Mouse (Mus musculus): ENCODE data around the gene Kit. TPM values are rescaled to one million over a fixed set of nuclear protein-coding genes. Genes with fewer than 3 reads are reported as not detected.
A peak's percentile ranks its signal among the peaks of the same experiment; 100 is the strongest.

The Kit gene
- polyA plus RNA-seq, 1 experiment from 2014 or later, result 47.0 TPM

DNA sequence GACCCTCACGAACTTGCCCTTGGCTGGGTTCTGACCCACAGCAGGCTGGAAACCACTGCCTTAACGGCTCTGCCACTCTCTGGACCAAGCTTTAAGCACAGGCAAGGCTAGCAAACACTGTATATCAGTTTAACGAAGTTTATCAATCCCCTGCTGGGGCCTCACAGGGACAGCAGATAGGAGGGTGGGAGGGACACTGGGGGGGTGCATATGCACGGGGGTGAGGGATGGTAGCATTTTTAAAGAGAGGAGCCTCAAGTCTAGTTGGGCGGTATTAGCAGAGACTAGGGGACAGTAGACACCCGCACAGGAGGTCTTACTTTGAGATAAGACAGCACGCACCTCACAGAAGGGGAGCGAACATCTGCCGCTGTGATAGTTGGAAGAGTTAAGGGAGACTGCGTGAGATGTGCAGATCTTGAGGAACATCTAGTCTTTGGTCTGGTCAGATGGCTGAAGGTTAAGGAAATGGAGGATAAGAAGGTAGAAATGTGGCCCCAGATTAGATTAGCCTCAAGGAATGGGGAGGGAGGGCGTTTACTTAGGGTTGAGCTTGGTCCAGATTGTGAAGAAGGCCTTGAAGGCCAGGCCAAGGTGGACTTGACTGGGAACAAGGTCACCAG is 5.0 kb downstream of the Kit start:
- no peaks in the 10 kb centered on the region for H3K9me3 ChIP-seq (replicated peaks; ENCODE audit: control insufficient read depth, low read length)
- 66% methylated on average over 11 of the region's 11 CpGs for WGBS
- ATAC-seq (ENCODE audit: insufficient read depth, low FRiP score), result no peak

DNA sequence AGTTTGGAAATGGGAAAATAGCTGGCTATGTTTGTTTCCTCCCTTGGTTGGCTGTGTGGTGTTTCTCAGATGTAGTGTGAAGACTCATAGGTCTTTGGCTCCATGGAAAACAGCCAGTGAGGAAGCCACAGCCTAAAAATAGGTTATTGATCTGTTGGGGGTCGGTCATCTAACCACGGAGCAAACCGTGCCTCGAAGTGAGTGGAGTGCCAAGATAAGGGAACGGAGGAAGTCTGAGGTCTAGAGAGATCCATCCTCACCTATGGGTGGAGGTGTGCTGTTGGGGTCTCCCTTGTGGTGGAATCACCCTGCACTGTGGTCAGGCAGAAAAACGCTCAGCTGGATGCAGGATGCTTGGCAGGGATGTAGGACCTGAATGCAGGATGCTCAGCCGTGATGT is 7.2 kb downstream of the Kit start:
- no peak for ATAC-seq (ENCODE audit: insufficient read depth, low FRiP score)
- no peaks in the 10 kb centered on the region for H3K36me3 ChIP-seq (ENCODE audit: control insufficient read depth, insufficient read depth, low read length)
- no peak overlapping the region for H3K4me2 ChIP-seq (ENCODE audit: low read depth, low read length)
- H3K9me3 ChIP-seq (replicated peaks; ENCODE audit: control insufficient read depth, low read length), result no peaks in the 10 kb centered on the region
- WGBS, result 68% methylated on average over 7 of the region's 7 CpGs
- peaks cover 15% of the 10 kb centered on the region; the same call in 1 of the 2 replicates for H3K4me1 ChIP-seq (ENCODE audit: control insufficient read depth, insufficient read depth, low read length)
- no peak overlapping the region for H3K27ac ChIP-seq (ENCODE audit: low read length)
- no peaks in the 10 kb centered on the region for H3K27me3 ChIP-seq (ENCODE audit: control insufficient read depth, insufficient read depth, low read length)
- no peak overlapping the region for H3K4me3 ChIP-seq (replicated peaks; ENCODE audit: low read length)
- H3K9ac ChIP-seq (ENCODE audit: low read length), result no peak overlapping the region

More for the DNA sequence above, 5.0 kb downstream of the Kit start:
- Histone ChIP-seq H3K27me3 (ENCODE audit: control insufficient read depth, insufficient read depth, low read length) (no peaks in the 10 kb centered on the region), H3K4me1 (ENCODE audit: control insufficient read depth, insufficient read depth, low read length) (peaks cover 15% of the 10 kb centered on the region; the same call in 1 of the 2 replicates), H3K4me3 (replicated peaks; ENCODE audit: low read length) (no peak overlapping the region), H3K36me3 (ENCODE audit: control insufficient read depth, insufficient read depth, low read length) (no peaks in the 10 kb centered on the region), H3K27ac (ENCODE audit: low read length) (no peak overlapping the region), H3K4me2 (ENCODE audit: low read depth, low read length) (peak overlapping the region; percentile 8; the same call in 1 of the 2 replicates), H3K9ac (ENCODE audit: low read length) (no peak overlapping the region)

DNA sequence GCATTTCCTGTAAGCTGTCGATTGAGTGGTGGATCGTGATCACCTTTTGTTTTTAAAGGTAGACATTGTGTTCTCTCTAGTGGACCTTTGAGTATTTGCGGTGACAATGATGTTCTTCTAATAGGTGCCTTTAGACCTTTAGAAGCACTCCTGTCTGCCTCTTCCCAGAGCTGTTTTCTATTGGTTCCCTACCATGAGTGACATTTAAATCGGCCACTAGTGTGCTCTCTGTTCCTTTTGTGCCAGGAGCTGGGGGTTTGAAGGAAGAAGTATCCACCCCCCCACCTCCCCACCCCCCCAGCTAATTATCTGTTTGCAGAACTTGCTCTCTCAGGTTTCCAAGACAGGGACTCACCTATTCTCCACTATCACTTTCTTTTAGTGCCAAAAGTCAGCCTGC is 13.1 kb downstream of the Kit start:
- 85% methylated on average over 4 of the region's 4 CpGs for WGBS
- ATAC-seq (ENCODE audit: insufficient read depth, low FRiP score), result no peak

DNA sequence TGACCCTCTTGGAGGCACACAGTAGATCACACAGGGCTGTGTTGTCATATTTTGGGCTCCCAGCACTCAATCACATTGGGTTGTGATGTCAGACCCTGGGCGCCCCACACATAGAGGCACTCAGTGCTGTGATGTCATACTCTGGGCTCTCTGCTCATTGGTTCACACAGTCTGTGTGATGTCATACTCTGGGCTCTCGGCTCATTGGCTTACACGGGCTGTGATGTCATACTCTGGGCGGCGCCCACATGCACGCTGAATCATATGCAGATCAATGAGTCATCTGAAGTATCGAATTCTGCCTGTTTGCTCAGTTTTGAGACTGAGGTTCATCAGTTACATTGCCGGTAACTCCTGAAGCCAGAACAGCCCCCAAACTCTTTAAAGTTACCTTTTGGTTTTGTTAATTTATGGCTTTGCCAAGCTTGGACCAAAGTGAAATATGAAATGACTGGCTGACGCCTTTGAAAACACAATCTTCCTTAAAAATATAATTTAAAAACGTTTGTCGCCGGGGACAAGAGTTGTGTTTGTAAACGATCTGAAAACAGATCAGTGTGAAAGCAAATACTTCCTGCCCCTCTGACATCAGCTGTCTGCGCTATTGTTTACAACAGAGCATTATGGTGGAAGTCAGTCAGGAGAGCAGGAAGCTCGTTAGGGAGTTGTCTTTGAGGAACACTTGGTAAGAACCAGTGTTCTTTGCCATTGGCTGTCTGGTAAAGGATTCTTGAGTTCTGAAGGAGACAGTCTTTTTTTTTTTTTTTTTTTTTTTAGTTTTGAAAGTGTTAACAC is 15.0 kb downstream of the Kit start:
- peak; percentile 33; the same call in 1 of the 2 replicates for ATAC-seq (ENCODE audit: insufficient read depth, low FRiP score)
- no peaks in the 10 kb centered on the region for H3K27me3 ChIP-seq (ENCODE audit: control insufficient read depth, insufficient read depth, low read length)
- WGBS, result 68% methylated on average over 15 of the region's 15 CpGs
- H3K9ac ChIP-seq (ENCODE audit: low read length), result no peak overlapping the region
- H3K36me3 ChIP-seq (ENCODE audit: control insufficient read depth, insufficient read depth, low read length), result no peaks in the 10 kb centered on the region
- no peak overlapping the region for H3K4me2 ChIP-seq (ENCODE audit: low read depth, low read length)
- no peaks in the 10 kb centered on the region for H3K9me3 ChIP-seq (replicated peaks; ENCODE audit: control insufficient read depth, low read length)
- no peak overlapping the region for H3K4me3 ChIP-seq (replicated peaks; ENCODE audit: low read length)
- no peak overlapping the region for H3K27ac ChIP-seq (ENCODE audit: low read length)
- 0 out of 2 replicates have a peak, but pooled peaks cover 3% of the 10 kb centered on the region for H3K4me1 ChIP-seq (ENCODE audit: control insufficient read depth, insufficient read depth, low read length)

More for the DNA sequence above, 13.1 kb downstream of the Kit start:
- 0 out of 2 replicates have a peak, but pooled peaks cover 3% of the 10 kb centered on the region for H3K4me1 ChIP-seq (ENCODE audit: control insufficient read depth, insufficient read depth, low read length)
- no peak overlapping the region for H3K4me2 ChIP-seq (ENCODE audit: low read depth, low read length)
- H3K27me3 ChIP-seq (ENCODE audit: control insufficient read depth, insufficient read depth, low read length), result no peaks in the 10 kb centered on the region
- no peak overlapping the region for H3K27ac ChIP-seq (ENCODE audit: low read length)
- no peaks in the 10 kb centered on the region for H3K36me3 ChIP-seq (ENCODE audit: control insufficient read depth, insufficient read depth, low read length)
- H3K9me3 ChIP-seq (replicated peaks; ENCODE audit: control insufficient read depth, low read length), result no peaks in the 10 kb centered on the region
- no peak overlapping the region for H3K4me3 ChIP-seq (replicated peaks; ENCODE audit: low read length)
- H3K9ac ChIP-seq (ENCODE audit: low read length), result no peak overlapping the region

DNA sequence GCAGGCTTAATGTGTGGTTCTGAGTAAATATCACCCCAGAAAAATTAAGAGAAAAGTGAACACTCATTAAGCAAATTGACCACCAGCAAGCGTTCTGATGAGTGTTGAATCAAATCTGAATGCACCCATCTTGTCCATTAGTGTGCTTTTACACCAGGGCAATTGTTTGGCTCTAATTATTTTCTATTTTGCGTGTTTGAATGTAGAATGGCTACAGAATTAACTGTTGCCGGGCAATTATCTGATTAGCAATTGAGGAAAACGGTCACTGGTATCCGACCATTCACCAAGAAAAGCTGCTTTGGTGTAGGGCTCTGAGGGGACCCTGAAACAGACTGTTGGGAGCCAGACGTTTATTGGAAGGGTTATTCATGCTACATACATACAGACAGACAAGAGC is 16.2 kb downstream of the Kit start:
- Histone ChIP-seq H3K9ac (ENCODE audit: low read length) (no peak overlapping the region), H3K4me3 (replicated peaks; ENCODE audit: low read length) (no peak overlapping the region), H3K4me2 (ENCODE audit: low read depth, low read length) (no peak overlapping the region), H3K4me1 (ENCODE audit: control insufficient read depth, insufficient read depth, low read length) (0 out of 2 replicates have a peak, but pooled peaks cover 3% of the 10 kb centered on the region), H3K27ac (ENCODE audit: low read length) (no peak overlapping the region), H3K9me3 (replicated peaks; ENCODE audit: control insufficient read depth, low read length) (no peaks in the 10 kb centered on the region), H3K36me3 (ENCODE audit: control insufficient read depth, insufficient read depth, low read length) (no peaks in the 10 kb centered on the region), H3K27me3 (ENCODE audit: control insufficient read depth, insufficient read depth, low read length) (no peaks in the 10 kb centered on the region)
- 69% methylated on average over 6 of the region's 6 CpGs for WGBS
- no peak for ATAC-seq (ENCODE audit: insufficient read depth, low FRiP score)

DNA sequence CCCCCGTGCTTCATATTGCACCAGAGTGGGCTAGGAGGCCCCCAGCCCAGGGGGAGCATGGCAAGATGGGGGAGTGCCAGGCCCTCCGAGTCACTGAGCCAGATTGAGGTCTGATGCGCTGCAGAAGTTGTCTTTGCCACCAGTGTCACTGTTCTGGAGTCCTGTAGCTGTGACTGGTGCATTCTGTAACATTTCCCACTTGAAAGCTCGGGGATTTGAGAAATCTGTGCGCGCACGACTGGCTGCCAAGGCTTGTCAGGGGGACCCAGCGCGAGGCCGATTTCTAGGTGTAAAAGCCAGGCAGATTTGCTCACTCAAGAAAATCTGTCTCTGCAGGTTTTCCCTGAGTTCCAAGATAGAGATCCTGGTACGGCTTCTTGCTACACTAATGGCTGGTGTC is 16.9 kb downstream of the Kit start:
- H3K27ac ChIP-seq (ENCODE audit: low read length), result no peak overlapping the region

DNA sequence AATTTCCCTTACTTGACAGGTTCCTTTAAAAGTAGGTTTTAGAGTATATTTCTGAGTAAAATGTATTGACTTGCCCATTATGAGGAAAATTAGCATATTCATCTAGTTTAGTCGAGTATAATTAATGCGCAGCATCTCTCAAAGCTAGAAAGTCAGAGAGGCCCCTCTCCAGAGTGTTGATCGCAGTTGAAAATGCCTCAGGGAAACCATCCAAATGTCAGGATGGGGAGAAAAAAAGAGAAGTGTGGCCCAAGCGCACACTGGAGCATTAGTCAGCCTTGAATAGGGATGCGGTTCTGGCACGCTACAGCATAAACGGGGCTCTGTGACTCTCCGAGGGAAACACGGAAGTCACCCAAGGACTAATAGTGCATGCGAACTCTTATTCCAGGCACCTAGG is 20.6 kb downstream of the Kit start:
- H3K4me1 ChIP-seq (ENCODE audit: control insufficient read depth, insufficient read depth, low read length), result 0 out of 2 replicates have a peak, but pooled peaks cover 3% of the 10 kb centered on the region
- 89% methylated on average over 10 of the region's 10 CpGs for whole genome bisulfite sequencing
- no peak overlapping the region for H3K27ac ChIP-seq (ENCODE audit: low read length)
- no peaks in the 10 kb centered on the region for H3K9me3 ChIP-seq (replicated peaks; ENCODE audit: control insufficient read depth, low read length)
- no peak for ATAC-seq (ENCODE audit: insufficient read depth, low FRiP score)
- no peak overlapping the region for H3K4me3 ChIP-seq (replicated peaks; ENCODE audit: low read length)
- H3K4me2 ChIP-seq (ENCODE audit: low read depth, low read length), result no peak overlapping the region
- H3K36me3 ChIP-seq (ENCODE audit: control insufficient read depth, insufficient read depth, low read length), result no peaks in the 10 kb centered on the region
- H3K27me3 ChIP-seq (ENCODE audit: control insufficient read depth, insufficient read depth, low read length), result no peaks in the 10 kb centered on the region
- H3K9ac ChIP-seq (ENCODE audit: low read length), result no peak overlapping the region

More for the DNA sequence above, 16.9 kb downstream of the Kit start:
- Histone ChIP-seq H3K27me3 (ENCODE audit: control insufficient read depth, insufficient read depth, low read length) (no peaks in the 10 kb centered on the region), H3K36me3 (ENCODE audit: control insufficient read depth, insufficient read depth, low read length) (no peaks in the 10 kb centered on the region), H3K9me3 (replicated peaks; ENCODE audit: control insufficient read depth, low read length) (no peaks in the 10 kb centered on the region), H3K4me2 (ENCODE audit: low read depth, low read length) (no peak overlapping the region), H3K4me3 (replicated peaks; ENCODE audit: low read length) (no peak overlapping the region), H3K4me1 (ENCODE audit: control insufficient read depth, insufficient read depth, low read length) (0 out of 2 replicates have a peak, but pooled peaks cover 3% of the 10 kb centered on the region), H3K9ac (ENCODE audit: low read length) (no peak overlapping the region)
- no peak for ATAC-seq (ENCODE audit: insufficient read depth, low FRiP score)
- WGBS, result 78% methylated on average over 11 of the region's 11 CpGs

DNA sequence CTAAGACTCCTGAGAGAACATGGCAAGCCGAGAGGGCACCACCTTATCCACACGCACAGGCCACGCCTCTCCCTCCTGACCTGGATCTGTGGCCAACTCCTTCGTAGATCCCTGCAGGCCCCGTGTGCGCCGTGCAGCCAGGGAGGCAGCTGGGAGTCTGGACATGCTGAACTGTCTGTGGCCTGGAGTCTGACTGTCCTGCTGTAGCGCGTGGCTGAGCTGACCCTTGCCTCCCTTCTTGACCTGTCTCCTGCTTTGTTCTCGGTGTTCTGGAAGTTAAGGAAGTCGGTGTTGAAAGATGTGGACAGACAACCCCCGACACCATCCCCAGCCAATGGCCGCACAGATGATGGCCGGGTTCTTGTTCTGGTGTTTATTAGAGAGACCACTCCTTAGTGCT is 21.5 kb downstream of the Kit start:
- H3K4me3 ChIP-seq (replicated peaks; ENCODE audit: low read length), result no peak overlapping the region
- no peak overlapping the region; the same call in 1 of the 2 replicates for H3K27ac ChIP-seq (ENCODE audit: low read length)
- H3K36me3 ChIP-seq (ENCODE audit: control insufficient read depth, insufficient read depth, low read length), result no peaks in the 10 kb centered on the region
- H3K4me1 ChIP-seq (ENCODE audit: control insufficient read depth, insufficient read depth, low read length), result 0 out of 2 replicates have a peak, but pooled peaks cover 3% of the 10 kb centered on the region
- no peaks in the 10 kb centered on the region for H3K9me3 ChIP-seq (replicated peaks; ENCODE audit: control insufficient read depth, low read length)
- H3K9ac ChIP-seq (ENCODE audit: low read length), result peak overlapping the region; percentile 43; the same call in 1 of the 2 replicates
- peak overlapping the region; percentile 28; the same call in 1 of the 2 replicates for H3K4me2 ChIP-seq (ENCODE audit: low read depth, low read length)
- WGBS, result 29% methylated on average over 14 of the region's 14 CpGs
- ATAC-seq (ENCODE audit: insufficient read depth, low FRiP score), result peak; percentile 52; the same call in 1 of the 2 replicates
- H3K27me3 ChIP-seq (ENCODE audit: control insufficient read depth, insufficient read depth, low read length), result no peaks in the 10 kb centered on the region

DNA sequence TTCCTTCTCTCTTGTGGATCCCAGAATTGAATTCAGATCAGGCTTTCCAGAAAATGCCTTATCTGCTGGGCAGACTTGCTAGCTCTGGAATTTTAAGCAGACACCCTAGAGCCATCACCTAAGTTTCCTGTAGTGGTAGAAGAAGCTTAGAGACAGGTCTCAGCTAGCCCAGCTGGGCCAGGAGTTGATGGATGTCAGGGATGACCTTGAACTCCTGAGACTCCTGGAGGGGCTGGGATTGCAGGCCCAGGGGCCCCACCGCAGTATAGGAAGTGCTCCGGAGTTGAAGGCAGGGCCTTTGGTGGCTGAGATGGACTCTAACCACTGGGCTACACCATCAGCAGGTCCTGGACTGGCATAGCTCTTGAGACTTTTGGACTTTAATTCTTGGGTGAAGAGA is 22.6 kb downstream of the Kit start:
- Histone ChIP-seq H3K4me3 (replicated peaks; ENCODE audit: low read length) (no peak overlapping the region), H3K9me3 (replicated peaks; ENCODE audit: control insufficient read depth, low read length) (no peaks in the 10 kb centered on the region), H3K36me3 (ENCODE audit: control insufficient read depth, insufficient read depth, low read length) (no peaks in the 10 kb centered on the region), H3K4me2 (ENCODE audit: low read depth, low read length) (no peak overlapping the region), H3K9ac (ENCODE audit: low read length) (no peak overlapping the region), H3K27ac (ENCODE audit: low read length) (no peak overlapping the region), H3K4me1 (ENCODE audit: control insufficient read depth, insufficient read depth, low read length) (no peaks in the 10 kb centered on the region), H3K27me3 (ENCODE audit: control insufficient read depth, insufficient read depth, low read length) (no peaks in the 10 kb centered on the region)
- 57% methylated on average over 2 of the region's 2 CpGs for WGBS
- ATAC-seq (ENCODE audit: insufficient read depth, low FRiP score), result no peak

Data from stomach, embryonic 16.5 days (tissue).